Mouse (Mus musculus): ENCODE measurements at regions not wholly inside any gene's neighbourhood (a gene's known extent, or its start where the extent isn't known, plus 50 kb on each side); places are given as distances from the start of the nearest gene placed in this dataset.

- TF ChIP-seq CTCF (conservative IDR thresholded peaks at IDR 0.05; ENCODE audit: low read length), result no peak
- TF ChIP-seq POU5F1 (IDR thresholded peaks at IDR 0.05; ENCODE audit: borderline replicate concordance, low read length), result no peak
- no peak for TF ChIP-seq NANOG (IDR thresholded peaks at IDR 0.05; ENCODE audit: borderline replicate concordance, low read length)
Measured at GRCm38 (mm10) chr7:39615092-39615491, 97.5 kb downstream of the Zfp619 start.

Measured in E14TG2a.4 (cell line).